In genomic region chr3:145599059-145599458, GRCm38 (mm10) we compare ENCODE assay signal across 1 mouse cellular context.
TF ChIP-seq lines count a peak whose summit lies in the region.

No protein-coding gene starts in this region.

TF ChIP-seq in CH12.LX, 34 proteins besides CTCF, POLR2A, EP300 and RAD21 (continued from another document):
- TF ChIP-seq KAT2A (IDR thresholded peaks at IDR 0.05; ENCODE audit: insufficient replicate concordance, low read length) (no peak), UBTF (IDR thresholded peaks at IDR 0.05; ENCODE audit: low read depth, low read length) (no peak), RCOR1 (conservative IDR thresholded peaks at IDR 0.05; ENCODE audit: low read depth, low read length) (no peak), ZMIZ1 (IDR thresholded peaks at IDR 0.05; ENCODE audit: low read depth, low read length) (no peak), HCFC1 (IDR thresholded peaks at IDR 0.05; ENCODE audit: low read depth, low read length) (no peak)
